Mouse (Mus musculus) heart, embryonic 16.5 days (tissue): ENCODE data around the gene Foxp2. TPM values are rescaled to one million over a fixed set of nuclear protein-coding genes. Genes with fewer than 3 reads are reported as not detected.

Experiments
- ATAC-seq: fragments of 200-750 bp; cut with Nextera tagmentation; replicated peaks from 2 replicates; pipeline ENCODE4 v1.8.0; 2017; ENCODE audit warnings: moderate number of reproducible peaks; ENCODE audit not compliant: insufficient read depth, low FRiP score; ENCODE audit errors: extremely low read depth
- H3K27ac ChIP-seq: fragments of 300-500 bp; sonication (generic); 2 replicates; pipeline ENCODE4 v1.5.1; 2014; ENCODE audit warnings: mild to moderate bottlenecking, low read length, control low read depth, moderate library complexity
- H3K27me3 ChIP-seq: fragments of 300-500 bp; sonication (generic); 2 replicates; pipeline ENCODE4 v1.6.1; 2014; ENCODE audit warnings: low read length, mixed read lengths; ENCODE audit not compliant: control insufficient read depth, insufficient read depth
- H3K36me3 ChIP-seq: fragments of 300-500 bp; sonication (generic); 2 replicates; pipeline ENCODE4 v1.6.1; 2014; ENCODE audit not compliant: control insufficient read depth, insufficient read depth
- H3K4me1 ChIP-seq: fragments of 300-500 bp; sonication (generic); 2 replicates; pipeline ENCODE4 v1.6.1; 2014; ENCODE audit warnings: low read length, mixed read lengths; ENCODE audit not compliant: control insufficient read depth, insufficient read depth
- H3K4me2 ChIP-seq: fragments of 300-500 bp; sonication (generic); 2 replicates; pipeline ENCODE4 v1.6.1; 2014; ENCODE audit warnings: low read depth, mild to moderate bottlenecking, control low read depth, low read length
- H3K4me3 ChIP-seq: fragments of 300-500 bp; sonication (generic); 2 replicates; pipeline ENCODE4 v1.5.1; 2014; ENCODE audit warnings: mild to moderate bottlenecking, control low read depth, low read length
- H3K9ac ChIP-seq: fragments of 300-500 bp; sonication (generic); 2 replicates; pipeline ENCODE4 v1.6.1; 2014; ENCODE audit warnings: low read length, control low read depth
- H3K9me3 ChIP-seq: fragments of 300-500 bp; sonication (generic); replicated peaks from 2 replicates; pipeline ENCODE4 v1.6.1; 2016; ENCODE audit warnings: low read length; ENCODE audit not compliant: control insufficient read depth
- WGBS: fragments of 180-500 bp; shearing (Covaris S2); extraction: QIAGEN DNeasy Blood & Tissue Kit; methylation state at CpG from one replicate; pipeline ENCODE4 v1.1.7; 2014; 5-methylcytosine and 5-hydroxymethylcytosine counted together
- polyA plus RNA-seq: library from polyadenylated mRNA; unstranded; fragments of >200 nt; fragmentation: Nextera tagmentation; extraction: Ambion mirVana; gene quantifications from 2 replicates; pipeline ENCODE4 v1.2.1, GENCODE M21; 2015

The Foxp2 gene
- polyA plus RNA-seq, 1 experiment from 2014 or later: 5.4 TPM

GRCm38 (mm10) chr6:15028488-15028887 lies 127.3 kb downstream of the Foxp2 start:
- H3K9me3 ChIP-seq: no peaks in the 10 kb centered on the region
- H3K36me3 ChIP-seq: no peaks in the 10 kb centered on the region
- no peak overlapping the region for H3K9ac ChIP-seq
- no peak overlapping the region for H3K4me3 ChIP-seq
- ATAC-seq: no peak
- H3K4me2 ChIP-seq: no peak overlapping the region
- H3K4me1 ChIP-seq: no peaks in the 10 kb centered on the region
- no peaks in the 10 kb centered on the region for H3K27me3 ChIP-seq
- WGBS: 77% methylated on average over 3 of the region's 3 CpGs
- H3K27ac ChIP-seq: no peak overlapping the region

- no peak overlapping the region for H3K9ac ChIP-seq
- H3K4me2 ChIP-seq: no peak overlapping the region
- H3K27me3 ChIP-seq: no peaks in the 10 kb centered on the region
- no peaks in the 10 kb centered on the region for H3K4me1 ChIP-seq
- no peak for ATAC-seq
- H3K27ac ChIP-seq: no peak overlapping the region
- no peak overlapping the region for H3K4me3 ChIP-seq
- WGBS: 35% methylated on average over 7 of the region's 7 CpGs
- no peaks in the 10 kb centered on the region for H3K36me3 ChIP-seq
- H3K9me3 ChIP-seq: no peaks in the 10 kb centered on the region
These were observed 128.4 kb downstream of the Foxp2 start for GRCm38 (mm10) chr6:15029446-15030125.

- WGBS: 67% methylated on average over 1 of the region's 1 CpGs
- no peaks in the 10 kb centered on the region for H3K4me1 ChIP-seq
- ATAC-seq: no peak
- H3K4me3 ChIP-seq: no peak overlapping the region
- H3K4me2 ChIP-seq: no peak overlapping the region
- no peaks in the 10 kb centered on the region for H3K36me3 ChIP-seq
- no peaks in the 10 kb centered on the region for H3K27me3 ChIP-seq
- H3K27ac ChIP-seq: no peak overlapping the region
- H3K9ac ChIP-seq: no peak overlapping the region
- H3K9me3 ChIP-seq: no peaks in the 10 kb centered on the region
These were observed 162.1 kb downstream of the Foxp2 start for GRCm38 (mm10) chr6:15063246-15063645.

GRCm38 (mm10) chr6:15101548-15101947 lies 200.4 kb downstream of the Foxp2 start:
- Histone ChIP-seq H3K9me3 (no peaks in the 10 kb centered on the region), H3K4me1 (no peaks in the 10 kb centered on the region), H3K27me3 (no peaks in the 10 kb centered on the region), H3K4me2 (no peak overlapping the region), H3K36me3 (no peaks in the 10 kb centered on the region), H3K4me3 (no peak overlapping the region), H3K9ac (no peak overlapping the region), H3K27ac (no peak overlapping the region)
- ATAC-seq: no peak
- 77% methylated on average over 1 of the region's 1 CpGs for WGBS

- H3K9ac ChIP-seq: no peak overlapping the region
- no peaks in the 10 kb centered on the region for H3K36me3 ChIP-seq
- no peaks in the 10 kb centered on the region for H3K9me3 ChIP-seq
- H3K27ac ChIP-seq: no peak overlapping the region
- WGBS: 64% methylated on average over 5 of the region's 5 CpGs
- ATAC-seq: no peak
- H3K27me3 ChIP-seq: no peaks in the 10 kb centered on the region
- H3K4me3 ChIP-seq: no peak overlapping the region
- H3K4me1 ChIP-seq: no peaks in the 10 kb centered on the region
- H3K4me2 ChIP-seq: no peak overlapping the region
These were observed 219.8 kb downstream of the Foxp2 start for GRCm38 (mm10) chr6:15120916-15121315.

- Histone ChIP-seq H3K27ac (no peak overlapping the region), H3K36me3 (no peaks in the 10 kb centered on the region), H3K4me3 (no peak overlapping the region), H3K4me1 (no peaks in the 10 kb centered on the region), H3K4me2 (no peak overlapping the region), H3K9me3 (no peaks in the 10 kb centered on the region), H3K9ac (no peak overlapping the region), H3K27me3 (no peaks in the 10 kb centered on the region)
- no peak for ATAC-seq
These were observed 220.2 kb downstream of the Foxp2 start for GRCm38 (mm10) chr6:15121339-15121738.

GRCm38 (mm10) chr6:15130142-15130541 lies 229.0 kb downstream of the Foxp2 start:
- Histone ChIP-seq H3K27ac (no peak overlapping the region), H3K9me3 (no peaks in the 10 kb centered on the region), H3K4me3 (no peak overlapping the region), H3K4me1 (no peaks in the 10 kb centered on the region), H3K36me3 (no peaks in the 10 kb centered on the region), H3K4me2 (no peak overlapping the region), H3K27me3 (no peaks in the 10 kb centered on the region), H3K9ac (no peak overlapping the region)
- 91% methylated on average over 2 of the region's 2 CpGs for WGBS
- ATAC-seq: no peak

GRCm38 (mm10) chr6:15142094-15142493 lies 240.9 kb downstream of the Foxp2 start:
- H3K27ac ChIP-seq: no peak overlapping the region
- no peak for ATAC-seq
- H3K9me3 ChIP-seq: no peaks in the 10 kb centered on the region
- WGBS: 75% methylated on average over 1 of the region's 1 CpGs
- H3K4me3 ChIP-seq: no peak overlapping the region
- no peaks in the 10 kb centered on the region for H3K36me3 ChIP-seq
- no peak overlapping the region for H3K9ac ChIP-seq
- no peaks in the 10 kb centered on the region for H3K27me3 ChIP-seq
- H3K4me1 ChIP-seq: no peaks in the 10 kb centered on the region
- no peak overlapping the region for H3K4me2 ChIP-seq

GRCm38 (mm10) chr6:15151619-15152018 lies 250.5 kb downstream of the Foxp2 start:
- Histone ChIP-seq H3K9ac (no peak overlapping the region), H3K9me3 (no peaks in the 10 kb centered on the region), H3K36me3 (no peaks in the 10 kb centered on the region), H3K4me1 (no peaks in the 10 kb centered on the region), H3K27me3 (no peaks in the 10 kb centered on the region), H3K27ac (no peak overlapping the region), H3K4me3 (no peak overlapping the region), H3K4me2 (no peak overlapping the region)
- ATAC-seq: no peak
- 75% methylated on average over 3 of the region's 3 CpGs for WGBS
